Mouse (Mus musculus) liver, embryonic 14.5 days (tissue): ENCODE measurements at regions not wholly inside any gene's neighbourhood (a gene's known extent, or its start where the extent isn't known, plus 50 kb on each side); places are given as distances from the start of the nearest gene placed in this dataset.

ENCODE experiments used
- CTCF ChIP-seq: IDR thresholded peaks from 2 replicates; pipeline ENCODE4 v1.5.1; 2016; ENCODE audit warnings: antibody characterized with exemption, low read depth, control low read depth
- EP300 ChIP-seq: IDR thresholded peaks from 2 replicates; pipeline ENCODE4 v1.6.1; 2016; ENCODE audit warnings: antibody characterized with exemption, low read depth

DNA sequence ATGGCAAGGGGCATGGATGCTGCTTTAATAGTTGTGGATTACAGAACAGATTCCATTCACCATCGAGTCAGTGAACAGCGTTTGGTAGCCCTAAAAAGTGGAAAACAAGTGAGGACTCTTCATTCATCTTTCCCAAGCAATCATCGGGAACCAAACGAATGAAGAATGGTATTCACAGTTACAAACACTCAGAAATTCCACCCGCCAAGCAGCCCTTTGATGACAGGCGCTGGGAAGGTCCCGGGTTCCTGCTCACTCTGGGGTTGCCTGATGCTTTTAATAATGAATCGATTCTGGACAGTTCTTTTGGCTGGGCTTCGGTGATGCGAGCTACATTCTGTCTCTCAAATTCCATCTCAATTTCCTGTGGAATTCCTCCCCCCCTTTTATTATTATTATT lies 110.9 kb downstream of the Bod1 start:
- TF ChIP-seq EP300, result no peak
- TF ChIP-seq CTCF, result no peak
